Mouse (Mus musculus) testis, postnatal 14 days (tissue): ENCODE measurements around the gene Ercc5.

ENCODE experiments used
- DNase-seq: peaks from one replicate; pipeline ENCODE4 v3.0.0; 2021; ENCODE audit warnings: low spot score

Gene Ercc5

DNA sequence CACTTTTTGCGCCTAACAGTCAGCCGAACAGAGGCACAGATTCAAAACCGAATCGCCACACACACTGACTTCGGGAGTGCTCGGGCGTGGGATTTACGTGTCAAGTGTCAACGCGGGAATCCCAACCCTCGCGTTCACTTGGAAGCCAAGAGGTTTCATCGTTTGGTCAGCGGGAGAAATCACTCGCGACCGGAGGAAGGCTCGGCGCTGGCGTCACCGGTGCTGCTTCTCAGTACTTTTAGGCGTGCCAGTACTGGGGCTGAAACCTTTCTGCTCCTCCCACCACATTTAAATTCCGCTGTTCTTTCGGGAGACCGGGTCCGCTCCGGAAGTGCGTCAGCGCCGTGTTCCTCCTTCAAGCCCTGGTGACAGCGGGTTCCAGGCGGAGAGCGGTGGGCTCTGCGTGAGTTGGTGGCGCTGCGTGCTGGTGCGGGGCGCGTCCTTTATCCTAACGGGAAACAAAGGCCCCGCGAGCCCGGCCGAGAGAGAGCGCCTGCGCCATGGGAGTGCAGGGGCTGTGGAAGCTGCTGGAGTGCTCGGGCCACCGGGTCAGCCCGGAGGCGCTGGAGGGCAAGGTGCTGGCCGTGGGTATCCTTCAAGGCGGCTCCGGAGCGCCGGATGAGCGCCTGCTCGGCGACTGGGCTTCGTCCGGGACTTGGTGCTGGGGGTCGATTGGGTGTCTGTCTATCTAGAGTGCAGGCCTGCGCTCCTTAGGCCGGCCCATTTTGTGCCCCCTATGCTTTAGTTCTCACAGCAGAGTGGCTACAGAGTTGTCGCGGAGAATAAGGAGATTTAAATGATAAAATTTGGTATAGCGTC is at the start of gene Ercc5:
Ercc5 (plus strand) TSS at position 182 of the 819 bp plus-strand sequence.
- peak; percentile 85 for DNase-seq

DNA sequence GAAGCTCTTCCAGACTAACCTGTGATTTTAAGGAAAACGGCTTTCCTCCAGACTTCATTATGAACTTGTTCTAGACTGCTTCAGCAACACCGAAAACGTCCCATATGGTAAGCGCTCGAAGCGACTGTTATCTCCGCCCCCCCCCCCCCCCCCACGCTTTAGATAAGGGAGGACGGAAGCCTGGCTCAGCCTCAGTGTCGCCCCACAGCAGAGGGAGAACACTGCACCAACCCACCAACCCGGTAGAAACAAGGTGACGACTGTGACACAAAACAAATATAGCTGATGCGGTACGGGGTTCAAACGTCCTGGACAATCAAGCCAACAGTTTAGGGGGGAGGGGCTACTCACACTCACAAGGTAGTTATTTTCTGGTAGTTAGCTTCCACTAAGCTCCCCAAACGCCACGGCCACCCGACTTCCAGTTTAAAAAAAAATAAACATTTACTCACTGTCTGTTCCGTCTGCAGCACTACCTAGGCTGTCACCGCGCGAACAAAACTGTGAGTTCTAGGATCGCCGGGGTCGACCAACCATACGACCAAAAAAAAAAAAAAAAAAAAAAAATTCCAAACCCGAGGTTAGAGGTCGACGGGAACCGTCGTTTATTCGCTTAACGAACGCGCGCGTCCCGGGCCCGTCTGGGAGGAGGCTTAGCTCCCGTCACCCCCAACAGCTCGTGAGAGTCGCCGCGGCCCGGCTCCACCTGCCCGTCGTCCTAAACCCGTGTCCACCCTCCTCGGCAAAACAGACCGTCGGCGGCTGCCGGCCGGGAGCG is 45.9 kb upstream of the Ercc5 start:
- peak; percentile 59 for DNase-seq

GRCm38 (mm10) chr1:44102259-44102717 is 45.3 kb upstream of the Ercc5 start, which contains the start of gene Tex30:
TSS of gene Tex30 (minus strand) at chr1:44102441.
- DNase-seq, result peak; percentile 95

DNA sequence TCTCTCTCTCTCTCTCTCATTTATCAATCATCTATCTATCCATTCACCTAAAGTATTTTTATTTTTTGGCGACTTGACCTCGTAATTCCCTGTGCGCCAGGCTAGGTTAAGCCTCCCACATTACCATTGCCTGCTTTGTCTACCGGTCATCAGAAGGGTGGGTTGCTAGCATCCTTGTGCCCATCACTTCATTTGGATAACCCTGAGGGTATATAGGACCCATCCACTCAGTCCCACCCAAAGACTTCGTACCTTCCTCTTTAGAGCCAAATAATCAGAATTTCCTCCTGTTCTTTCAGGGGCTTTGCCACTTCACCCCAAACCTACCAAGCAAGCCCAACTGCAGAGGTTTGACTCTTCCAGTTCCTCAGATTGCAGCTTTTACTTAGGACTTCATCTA is 44.6 kb upstream of the Ercc5 start:
- no peak for DNase-seq

DNA sequence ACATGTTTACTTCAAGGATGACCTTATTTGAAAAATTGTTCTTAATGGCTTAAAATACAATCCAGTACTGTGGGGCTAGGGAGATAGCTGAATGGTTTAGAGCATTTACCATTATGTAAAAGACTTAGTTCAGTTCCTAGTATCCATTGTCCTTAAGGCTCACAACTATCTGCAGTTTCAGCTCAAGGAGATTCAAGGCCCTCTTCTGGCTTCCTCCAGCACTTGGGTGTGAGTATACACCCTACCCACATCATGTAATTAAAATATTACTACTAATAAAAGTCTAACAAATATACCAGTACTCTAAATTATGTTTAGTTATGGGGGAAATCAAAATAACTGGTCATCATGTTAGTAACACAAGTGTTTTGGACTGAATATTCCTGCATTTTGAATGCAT is 30.0 kb upstream of the Ercc5 start:
- DNase-seq, result no peak

- DNase-seq, result peak; percentile 91
These were observed 29.1 kb upstream of the Ercc5 start, which contains the start of the genes Kdelc1 and Bivm for GRCm38 (mm10) chr1:44118239-44119054. TSS of gene Kdelc1 (minus strand) at chr1:44118808. TSS of gene Bivm (plus strand) at chr1:44118957.

DNA sequence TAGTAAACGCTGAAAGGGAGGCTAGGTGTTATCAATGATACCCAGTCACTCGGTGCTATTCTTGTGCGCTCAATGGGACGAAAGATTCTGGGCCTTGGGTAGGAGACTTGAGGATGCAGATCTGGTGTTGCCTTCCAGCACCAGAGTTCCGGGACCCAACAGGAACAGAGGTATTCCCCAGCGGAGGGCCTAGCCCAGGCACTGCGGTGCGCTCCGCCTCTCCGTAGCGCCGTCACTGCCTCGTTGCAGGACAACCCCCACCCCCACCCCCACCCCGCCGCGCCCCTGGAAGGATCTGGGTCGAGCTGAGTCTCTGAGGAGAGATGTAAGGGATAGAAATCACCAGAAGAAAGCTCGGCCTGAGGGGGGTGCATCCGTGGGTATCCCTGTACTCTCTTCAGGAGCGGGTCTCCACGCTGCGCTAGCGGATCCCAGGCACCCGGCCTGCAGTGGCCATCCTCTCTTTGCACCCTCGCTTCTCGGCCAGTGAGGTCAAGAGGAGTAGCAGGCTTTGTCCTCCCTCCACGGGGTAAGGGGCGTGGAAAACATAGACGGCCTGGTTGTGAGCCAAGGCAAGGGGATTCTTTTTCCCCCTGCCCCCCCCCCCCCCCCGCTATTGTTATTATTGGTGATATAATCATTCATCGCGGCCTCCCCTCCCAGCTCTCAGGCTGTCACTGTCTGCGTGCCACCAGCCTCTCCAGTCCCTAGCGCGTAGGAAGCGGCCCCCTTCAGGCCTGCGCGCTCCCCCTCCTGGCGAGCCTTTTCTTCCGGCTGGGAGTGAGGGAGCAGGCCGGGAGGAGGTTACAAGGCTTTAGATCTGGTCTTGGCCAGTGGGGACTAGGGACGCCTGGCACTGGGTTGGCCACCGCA is 28.1 kb upstream of the Ercc5 start:
- peak; percentile 79 for DNase-seq

DNA sequence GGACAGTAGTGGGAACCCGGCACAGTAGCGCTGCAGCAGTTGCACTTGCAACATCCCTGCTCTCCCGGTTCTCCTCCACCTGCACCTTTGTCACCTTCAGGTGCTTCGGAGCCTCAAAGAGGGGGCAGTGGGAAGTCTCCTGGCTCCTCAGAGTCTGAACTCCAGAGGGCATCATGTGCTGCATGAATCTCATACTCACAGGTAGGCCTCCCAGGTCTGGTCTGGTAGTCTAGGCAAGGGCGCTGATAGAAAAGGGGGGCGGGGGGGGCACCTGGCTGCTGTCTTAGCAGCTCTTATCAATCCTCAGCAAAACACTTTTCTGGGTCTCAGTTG is 27.5 kb upstream of the Ercc5 start:
- no peak for DNase-seq

DNA sequence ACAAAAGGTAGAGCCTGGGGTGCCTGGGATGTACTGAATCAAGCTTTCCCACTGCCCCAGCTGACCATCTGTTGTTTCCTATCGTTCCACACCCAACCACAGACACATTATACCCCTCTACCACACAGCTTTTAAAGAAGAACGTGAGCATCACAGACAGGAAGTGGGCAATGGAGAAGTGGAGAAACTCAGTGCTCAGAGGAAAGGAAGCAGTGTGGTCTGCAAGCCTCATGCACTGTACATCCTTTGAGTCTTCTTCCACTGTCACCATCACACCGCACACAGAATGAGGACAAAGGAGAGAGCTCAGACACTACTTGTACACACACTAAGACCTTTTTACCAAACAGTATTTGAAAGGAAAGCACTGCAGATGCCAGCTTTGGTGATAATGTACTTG is 25.3 kb upstream of the Ercc5 start:
- DNase-seq, result no peak

DNA sequence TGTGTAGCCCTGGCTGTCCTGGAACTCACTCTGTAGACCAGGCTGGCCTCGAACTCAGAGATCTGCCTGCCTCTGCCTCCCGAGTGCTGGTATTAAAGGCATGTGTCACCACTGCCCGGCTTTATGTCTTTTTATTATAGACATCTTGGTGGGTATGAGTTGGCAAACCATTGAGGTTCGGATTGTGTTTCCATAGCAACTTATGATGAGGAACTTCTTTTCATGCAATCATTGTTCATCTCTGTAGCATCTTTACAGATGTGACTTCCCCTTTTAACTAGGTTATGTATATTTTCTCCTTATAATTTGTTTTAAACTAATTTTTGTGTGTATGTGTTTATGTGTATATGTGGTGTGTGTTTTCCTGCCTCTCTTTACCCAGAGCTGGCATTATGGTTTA is 22.0 kb upstream of the Ercc5 start:
- no peak for DNase-seq

DNA sequence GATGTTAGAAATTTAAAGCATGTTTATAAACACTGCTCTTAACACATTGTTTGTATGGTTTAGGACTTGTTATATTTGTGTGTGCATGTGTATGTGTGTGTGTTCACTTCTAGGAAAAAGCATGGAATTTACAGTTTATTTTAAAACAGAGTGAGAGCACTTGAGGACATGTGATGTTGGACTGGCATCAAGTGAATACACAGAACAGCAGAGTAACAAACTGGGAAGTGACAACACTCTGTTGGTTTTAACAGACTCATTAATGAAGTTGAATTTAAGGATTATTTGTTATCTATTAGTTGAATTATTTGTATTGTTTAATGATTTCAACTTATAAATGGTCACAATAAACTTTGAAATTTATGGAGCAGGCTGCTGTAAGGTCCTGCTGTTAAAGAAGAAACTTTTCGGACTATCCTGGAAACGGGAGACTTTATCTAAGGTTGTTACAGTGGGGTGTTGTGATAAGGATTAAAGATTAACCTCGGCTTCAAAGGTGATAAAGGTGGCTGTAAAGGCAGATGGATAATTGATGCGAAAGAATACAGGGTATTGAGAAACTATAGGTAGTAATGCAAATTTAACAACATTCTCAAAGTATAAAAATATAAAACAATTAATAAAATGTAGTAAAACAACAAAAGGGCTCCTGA is 17.5 kb upstream of the Ercc5 start:
- DNase-seq, result no peak

DNA sequence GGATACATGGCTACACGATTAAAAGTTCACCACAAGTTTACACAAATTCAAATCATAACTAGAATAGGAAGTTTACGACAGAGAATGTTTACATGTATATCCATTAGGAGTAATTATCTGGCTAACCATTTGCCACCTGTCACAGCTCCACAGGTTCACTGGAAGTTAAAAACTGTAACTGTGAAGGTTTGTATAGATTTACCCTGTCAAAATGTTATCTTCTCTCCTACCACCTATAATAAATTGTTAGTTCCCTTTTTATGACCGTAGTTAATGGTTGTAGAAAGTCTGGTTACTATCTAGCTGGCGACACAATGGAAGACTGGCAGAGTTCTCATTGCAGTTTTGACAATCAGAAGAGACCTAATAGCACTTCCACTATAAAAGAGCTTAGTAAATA is 7.3 kb upstream of the Ercc5 start:
- DNase-seq, result no peak

GRCm38 (mm10) chr1:44142747-44143146 is 4.8 kb upstream of the Ercc5 start:
- DNase-seq, result no peak

DNA sequence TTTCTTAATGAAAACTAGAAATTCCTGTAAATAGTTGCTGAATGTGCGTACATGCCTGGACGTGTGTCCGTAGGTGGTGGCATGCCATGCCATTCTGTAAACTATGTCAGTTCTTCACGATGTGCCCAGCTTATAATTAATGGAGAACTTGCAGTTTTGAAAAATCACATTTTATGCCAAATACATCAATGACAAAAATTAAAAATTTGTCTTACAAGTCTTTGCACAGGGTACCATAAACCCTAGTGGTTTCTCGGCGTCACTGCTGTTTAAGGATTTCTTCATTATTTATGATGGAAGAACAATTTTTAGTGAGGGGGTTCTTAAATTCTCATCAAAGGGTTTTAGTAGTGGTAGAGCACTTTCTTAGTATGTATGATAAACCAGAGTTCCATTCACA is 1.2 kb downstream of the Ercc5 start:
- no peak for DNase-seq

GRCm38 (mm10) chr1:44155287-44155686 is 7.7 kb downstream of the Ercc5 start:
- DNase-seq, result no peak

DNA sequence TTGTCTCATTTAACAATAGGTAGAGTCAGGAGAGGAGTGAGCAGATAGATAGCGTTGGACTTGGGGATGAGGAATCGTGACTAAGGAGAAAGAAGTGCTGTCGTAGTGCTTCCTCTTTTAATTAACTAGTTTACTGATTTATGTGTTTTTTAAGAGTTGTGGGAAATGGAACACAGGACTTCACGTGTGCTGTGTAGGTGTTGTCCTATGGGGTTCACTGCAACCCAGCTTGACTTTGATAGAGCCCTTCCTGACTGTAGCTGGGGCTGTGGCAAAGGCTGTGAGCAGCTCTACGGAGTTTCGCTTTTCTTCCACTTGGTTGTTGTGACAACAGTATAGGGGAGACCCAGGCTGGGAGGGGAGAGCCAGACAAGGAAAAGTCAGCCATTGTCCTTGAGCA is 10.8 kb downstream of the Ercc5 start:
- no peak for DNase-seq

GRCm38 (mm10) chr1:44161818-44162217 is 14.3 kb downstream of the Ercc5 start:
- DNase-seq, result no peak

DNA sequence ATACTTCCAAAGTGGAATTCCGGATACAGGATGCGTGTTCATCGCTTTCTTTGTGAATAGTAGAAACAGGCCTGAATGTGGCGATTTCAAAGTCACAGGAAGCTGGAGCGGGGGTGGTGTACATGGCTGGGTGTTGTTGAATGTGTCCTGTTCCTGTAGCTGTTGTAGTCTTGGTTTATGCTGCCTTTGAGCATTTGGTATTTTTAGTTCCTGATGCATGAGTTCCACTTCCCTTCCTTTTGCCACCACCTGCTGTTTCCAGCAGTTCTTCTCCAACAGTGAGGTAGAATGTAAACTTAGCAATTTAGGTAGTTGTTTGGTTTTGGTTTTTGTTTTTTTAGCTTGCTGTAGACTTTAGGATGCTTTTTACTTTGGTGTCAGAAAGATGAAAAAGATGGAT is 14.8 kb downstream of the Ercc5 start:
- no peak for DNase-seq

DNA sequence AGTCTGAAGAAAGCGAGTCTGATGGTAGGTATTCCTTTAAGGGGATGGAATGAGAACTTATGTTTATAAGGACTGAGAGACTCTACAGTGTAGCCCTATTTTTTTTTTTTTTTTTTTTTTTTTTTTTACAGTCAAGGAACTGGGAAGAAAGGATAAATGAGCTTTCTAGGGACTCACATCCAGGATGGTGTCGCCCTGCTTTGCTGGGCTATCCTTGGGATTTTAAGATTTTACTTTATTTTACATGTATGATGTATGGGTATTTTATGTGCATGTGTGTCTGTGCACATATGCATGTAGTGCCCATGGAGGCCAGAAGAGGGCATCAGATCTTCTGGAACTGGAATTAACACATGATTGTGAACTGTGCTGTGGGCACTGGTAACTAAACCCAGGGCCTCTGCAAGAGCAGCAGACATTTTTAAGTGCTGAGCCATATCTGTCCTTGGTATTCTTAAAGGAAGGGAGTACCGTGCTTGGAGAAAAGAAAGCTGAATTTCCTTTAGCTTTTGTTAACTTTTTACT is 20.4 kb downstream of the Ercc5 start:
- no peak for DNase-seq

- DNase-seq, result no peak
These were observed 25.1 kb downstream of the Ercc5 start for GRCm38 (mm10) chr1:44172656-44173055.

DNA sequence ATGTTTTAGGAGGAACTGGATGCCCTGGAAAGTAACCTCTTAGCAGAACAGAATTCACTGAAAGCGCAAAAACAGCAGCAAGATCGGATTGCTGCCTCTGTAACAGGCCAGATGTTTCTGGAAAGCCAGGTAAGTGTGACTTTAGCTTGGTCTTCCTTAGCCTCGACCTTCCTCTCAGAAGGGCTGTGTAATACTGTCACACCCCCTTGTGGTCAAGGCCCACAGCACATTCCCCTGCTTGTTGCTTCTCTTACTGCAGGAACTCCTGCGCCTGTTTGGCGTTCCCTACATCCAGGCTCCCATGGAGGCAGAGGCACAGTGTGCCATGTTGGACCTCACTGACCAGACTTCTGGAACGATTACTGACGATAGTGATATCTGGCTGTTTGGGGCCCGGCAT is 26.4 kb downstream of the Ercc5 start:
- no peak for DNase-seq
